Mouse (Mus musculus): Measurements from ENCODE around the gene Rbpms2. TPM values are rescaled to one million over a fixed set of nuclear protein-coding genes. Genes with fewer than 3 reads are reported as not detected.

The Rbpms2 gene
- total RNA-seq (2021), result 1 to 10 TPM; 2.2 to 3.2 TPM
- long read RNA-seq, experiment 1, partial matches to known transcripts, result 1 of 5 reads
- long read RNA-seq, experiment 1, other reads (novel, unspliced or antisense), result 1 of 5 reads
- long read RNA-seq, experiment 2, partial matches to known transcripts, result 0 of 3 reads
- long read RNA-seq, experiment 2, other reads (novel, unspliced or antisense), result 1 of 3 reads

DNA sequence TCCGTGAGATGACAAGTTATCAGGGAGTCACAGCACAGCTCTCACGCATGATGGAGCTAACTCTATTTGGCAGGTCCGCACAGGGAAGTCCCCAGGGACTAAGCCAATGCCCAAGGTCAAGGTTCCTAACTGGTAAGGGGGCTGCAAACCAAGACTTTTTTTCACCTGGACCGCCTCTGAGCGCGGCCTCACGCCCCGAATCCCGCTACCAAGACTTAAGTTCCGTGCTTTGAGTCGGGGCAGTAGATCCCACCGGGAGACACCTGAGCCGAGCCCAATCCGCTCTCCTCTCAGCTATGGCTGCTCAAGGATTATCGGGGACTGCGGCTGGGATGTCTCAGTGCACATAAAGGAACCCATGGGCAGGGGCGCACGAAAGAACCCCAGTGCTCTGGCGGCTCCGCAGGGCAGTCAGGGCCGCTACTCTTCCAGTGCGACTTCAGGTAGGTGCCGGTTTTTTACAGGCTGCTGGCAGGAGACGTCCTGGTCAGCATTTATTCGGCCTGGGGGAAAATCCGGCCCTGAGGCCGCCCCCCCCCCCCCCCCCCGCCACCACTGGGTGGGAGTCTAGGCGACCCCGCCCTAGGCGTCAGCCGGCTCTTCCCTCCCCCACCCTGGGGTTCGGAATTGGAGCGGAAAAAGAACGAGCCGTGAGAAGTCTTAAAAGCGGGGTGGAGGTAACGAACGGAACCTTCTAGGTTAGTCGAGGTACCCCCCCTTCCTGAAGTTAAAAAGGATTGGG is at the start of gene Rbpms2:
Gene Rbpms2, plus strand, starts transcription at position 624 of the 742 bp plus-strand sequence.
- no peak for TF ChIP-seq CTCF (IDR thresholded peaks at IDR 0.05)
- H3K4me3 ChIP-seq, result peak within 1 kb of the TSS; percentile 52
- intact Hi-C loops (cut with DNase I), result no loop called here

DNA sequence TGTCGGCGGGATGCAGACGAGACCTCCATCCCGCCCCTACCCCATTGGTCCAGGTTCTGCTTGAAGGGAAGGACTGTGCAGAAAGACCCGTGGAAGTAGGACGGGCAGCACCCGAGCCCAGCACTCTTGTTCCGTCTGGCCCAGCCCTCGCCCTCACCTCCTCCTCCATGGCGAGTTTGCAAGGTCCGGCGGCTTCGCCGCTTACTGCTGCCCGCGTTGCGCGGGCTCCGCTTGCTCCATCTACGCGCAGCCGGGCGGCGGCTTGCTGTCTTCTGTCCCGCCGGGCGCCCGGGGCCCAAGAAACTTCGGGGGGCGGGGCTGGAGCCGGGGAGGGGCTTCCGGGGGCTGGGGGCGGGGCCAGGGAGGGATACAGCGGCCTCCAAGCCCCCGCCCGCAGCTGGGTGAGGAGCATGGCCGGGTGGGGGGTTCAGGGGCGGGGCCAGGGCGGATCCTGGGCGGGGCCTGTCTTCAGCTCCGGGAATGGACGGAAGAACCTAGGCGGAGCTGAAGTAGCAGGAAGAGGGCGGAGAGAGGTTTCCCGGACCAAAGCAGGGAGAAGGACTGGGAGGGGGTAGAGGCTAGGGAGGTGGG is 49.6 kb upstream of the Rbpms2 start, which contains the start of gene Plekho2:
Gene Plekho2, minus strand, starts transcription at position 260 of the 591 bp plus-strand sequence.
- peak within 1 kb of the TSS; percentile 47 for H3K27ac ChIP-seq
- intact Hi-C loops (cut with DNase I), result loop anchor here (1.0 to 5.0 kb wide), 2 partner anchors 56 to 118 kb away; partner anchors contain the start of gene Spg21

More for the DNA sequence above, at the start of gene Rbpms2:
- DNase-seq (ENCODE audit: extremely low spot score in 1 of 2, low spot score in 2 of 2), result no peak
- H3K27ac ChIP-seq, result no peak within 1 kb of the TSS; the same call in 1 of the 2 replicates

DNA sequence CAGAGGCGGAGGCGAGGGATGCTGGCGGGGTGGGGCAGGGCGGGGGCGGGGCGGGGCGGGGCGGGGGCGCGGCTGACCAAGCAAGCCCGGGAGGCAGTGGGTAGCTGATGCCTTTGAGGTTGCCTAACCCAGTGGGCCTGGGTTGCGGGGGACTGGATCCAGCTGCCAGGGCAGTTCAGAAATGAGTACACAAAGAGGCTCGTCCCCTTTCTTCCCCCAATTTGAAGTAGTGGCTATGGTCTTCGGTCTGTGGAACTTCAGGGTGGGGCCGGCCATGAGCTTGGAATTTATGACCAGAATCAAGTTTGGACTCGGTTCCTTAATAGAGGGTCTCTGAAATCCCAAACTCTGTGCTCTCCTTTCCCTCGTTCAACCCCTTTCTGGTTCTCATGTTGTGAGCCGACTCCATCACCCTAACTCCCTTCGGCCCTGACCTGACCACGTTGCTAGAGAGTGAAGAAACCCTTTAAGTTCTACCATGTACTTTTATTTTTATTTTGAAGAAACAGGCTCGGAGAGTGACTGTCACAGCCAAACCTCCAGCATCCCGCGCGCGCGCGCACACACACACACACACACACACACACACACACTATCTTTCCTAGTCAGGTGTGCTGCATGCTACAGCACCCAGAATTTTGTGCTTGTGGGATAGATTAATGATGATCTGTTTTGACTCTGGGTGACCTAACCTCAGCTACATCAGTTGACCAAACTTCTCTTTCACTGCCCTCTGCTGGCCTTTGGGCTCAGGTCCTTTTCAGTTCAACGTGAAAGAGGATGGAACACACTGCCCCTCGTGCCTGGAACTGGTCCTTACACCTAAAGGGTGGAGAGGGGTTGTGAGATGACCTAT is 48.8 kb upstream of the Rbpms2 start:
- DNase-seq (ENCODE audit: extremely low spot score in 1 of 2, low spot score in 2 of 2), result peak; percentile 55 to 72
- Histone ChIP-seq H3K4me3 (peak overlapping the region; percentile 66), H3K27ac (peak overlapping the region; percentile 7; the same call in 1 of the 2 replicates)
- peak; percentile 83 for TF ChIP-seq CTCF (IDR thresholded peaks at IDR 0.05)
- intact Hi-C loops (cut with DNase I), result loop anchor here (1.0 to 5.0 kb wide), 2 partner anchors 56 to 118 kb away; partner anchors contain the start of gene Spg21

More for the DNA sequence above, 49.6 kb upstream of the Rbpms2 start, which contains the start of gene Plekho2:
- TF ChIP-seq CTCF (IDR thresholded peaks at IDR 0.05), result no peak
- peak; percentile 77 to 85 for DNase-seq (ENCODE audit: extremely low spot score in 1 of 2, low spot score in 2 of 2)
- H3K4me3 ChIP-seq, result peak within 1 kb of the TSS; percentile 66

- DNase-seq (ENCODE audit: extremely low spot score in 1 of 2, low spot score in 2 of 2), result no peak
- H3K27ac ChIP-seq, result no peak overlapping the region
- no peak overlapping the region for H3K4me3 ChIP-seq
- no peak for TF ChIP-seq CTCF (IDR thresholded peaks at IDR 0.05)
- intact Hi-C loops (cut with DNase I), result loop anchor here (5.0 kb wide), 1 partner anchor 121 kb away; the partner anchor contains the start of gene Spg21
These were observed 46.4 kb upstream of the Rbpms2 start for GRCm38 (mm10) chr9:65583045-65583444.

DNA sequence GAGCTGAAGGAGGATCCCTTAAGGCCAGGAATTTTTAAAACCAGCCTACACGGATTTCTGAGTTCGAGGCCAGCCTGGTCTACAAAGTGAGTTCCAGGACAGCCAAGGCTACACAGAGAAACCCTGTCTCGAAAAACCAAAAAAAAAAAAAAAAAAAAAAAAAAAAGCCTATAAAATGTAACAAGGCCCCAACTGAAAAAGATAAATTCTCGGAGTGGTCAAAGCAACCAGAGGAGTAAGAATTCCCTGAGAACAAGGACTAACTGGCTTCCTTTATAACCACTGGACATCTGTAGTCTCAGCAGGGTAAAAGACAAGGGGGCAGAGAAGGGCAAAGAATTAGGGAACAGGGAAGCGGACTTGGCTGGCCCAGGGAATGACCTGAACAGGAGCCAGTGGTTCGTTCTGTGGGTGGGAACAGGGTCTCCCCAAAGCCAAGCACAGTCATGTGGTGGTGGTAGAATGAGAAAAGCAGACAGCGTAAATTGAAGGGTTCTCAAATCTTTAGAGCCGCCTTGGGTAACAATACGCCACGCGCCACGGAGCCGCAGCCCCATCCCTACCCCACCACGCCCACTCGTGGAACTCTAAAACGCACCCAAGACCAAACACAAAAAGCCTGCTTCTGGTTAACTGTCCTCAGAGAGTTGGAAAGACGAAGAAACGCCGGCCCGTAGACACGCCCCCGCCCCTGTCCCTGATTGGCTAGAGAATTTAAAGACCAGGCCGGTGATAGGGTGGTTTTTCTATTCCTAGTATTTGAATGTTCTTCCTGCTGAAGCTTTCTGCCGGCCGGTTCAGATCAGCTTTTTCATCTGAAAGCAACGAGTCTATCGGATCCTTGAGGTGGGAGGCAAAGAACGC is 42.8 kb upstream of the Rbpms2 start, which contains the start of gene Pif1:
Gene Pif1, plus strand, starts transcription at position 755 of the 864 bp plus-strand sequence.
- Histone ChIP-seq H3K4me3 (peak within 1 kb of the TSS; percentile 51), H3K27ac (no peak within 1 kb of the TSS)
- intact Hi-C loops (cut with DNase I), result no loop called here
- DNase-seq (ENCODE audit: extremely low spot score in 1 of 2, low spot score in 2 of 2), result peak; percentile 57 to 66
- TF ChIP-seq CTCF (IDR thresholded peaks at IDR 0.05), result no peak

GRCm38 (mm10) chr9:65587270-65587572 is 42.2 kb upstream of the Rbpms2 start:
- Histone ChIP-seq H3K4me3 (peak overlapping the region; percentile 51), H3K27ac (no peak overlapping the region)
- intact Hi-C loops (cut with DNase I), result no loop called here
- no peak for DNase-seq (ENCODE audit: extremely low spot score in 1 of 2, low spot score in 2 of 2)
- TF ChIP-seq CTCF (IDR thresholded peaks at IDR 0.05), result no peak

DNA sequence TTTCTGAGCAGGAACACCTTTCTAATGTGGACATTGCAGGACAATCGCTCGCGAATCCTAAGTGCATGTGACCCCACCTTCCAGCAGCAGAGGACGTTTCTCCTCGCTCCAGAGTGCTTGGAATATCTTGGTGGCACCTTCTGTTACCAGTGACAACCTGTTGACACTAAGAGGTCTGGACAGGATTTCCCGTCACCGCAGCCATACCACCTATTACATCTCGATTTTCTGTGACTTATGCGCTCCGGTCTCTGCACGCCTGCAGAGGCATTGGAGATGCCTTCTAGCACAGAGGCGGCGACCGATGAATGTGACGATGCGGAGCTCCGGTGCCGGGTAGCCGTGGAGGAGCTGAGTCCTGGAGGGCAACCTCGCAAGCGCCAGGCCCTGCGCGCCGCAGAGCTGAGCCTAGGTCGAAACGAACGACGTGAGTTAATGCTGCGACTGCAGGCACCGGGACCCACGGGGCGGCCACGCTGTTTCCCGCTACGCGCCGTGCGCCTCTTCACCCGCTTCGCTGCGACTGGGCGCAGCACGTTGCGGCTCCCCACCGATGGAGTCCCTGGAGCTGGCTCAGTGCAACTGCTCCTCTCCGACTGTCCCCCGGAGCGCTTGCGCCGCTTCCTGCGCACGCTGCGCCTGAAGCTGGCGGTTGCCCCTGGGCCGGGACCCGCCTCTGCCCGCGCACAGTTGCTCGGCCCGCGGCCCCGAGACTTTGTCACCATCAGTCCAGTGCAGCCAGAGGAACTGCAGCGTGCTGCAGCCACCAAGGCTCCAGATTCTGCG is 41.7 kb upstream of the Rbpms2 start:
- intact Hi-C loops (cut with DNase I), result no loop called here
- peak in 1 of 2 experiments; percentile 52 for DNase-seq (ENCODE audit: extremely low spot score in 1 of 2, low spot score in 2 of 2)
- no peak for TF ChIP-seq CTCF (IDR thresholded peaks at IDR 0.05)
- H3K27ac ChIP-seq, result no peak overlapping the region
- peak overlapping the region; percentile 51 for H3K4me3 ChIP-seq

DNA sequence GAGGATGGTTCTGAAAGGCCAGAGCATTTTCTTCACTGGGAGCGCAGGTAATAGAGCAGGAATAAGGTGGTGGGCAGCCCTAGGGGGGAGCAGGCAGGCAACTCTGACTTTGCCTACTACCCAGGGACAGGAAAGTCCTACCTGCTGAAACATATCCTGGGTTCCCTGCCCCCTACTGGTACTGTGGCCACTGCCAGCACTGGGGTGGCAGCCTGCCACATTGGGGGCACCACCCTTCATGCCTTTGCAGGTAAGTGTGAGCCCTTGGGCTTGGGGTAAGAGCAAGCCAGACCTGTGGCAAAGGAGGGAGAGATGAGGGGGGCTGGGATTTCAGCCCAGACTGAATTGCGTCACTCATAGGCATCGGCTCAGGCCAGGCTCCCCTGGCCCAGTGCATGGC is 40.4 kb upstream of the Rbpms2 start:
- Histone ChIP-seq H3K4me3 (no peak overlapping the region), H3K27ac (no peak overlapping the region)
- no peak for TF ChIP-seq CTCF (IDR thresholded peaks at IDR 0.05)
- no peak for DNase-seq (ENCODE audit: extremely low spot score in 1 of 2, low spot score in 2 of 2)
- intact Hi-C loops (cut with DNase I), result no loop called here

GRCm38 (mm10) chr9:65592721-65593120 is 36.7 kb upstream of the Rbpms2 start:
- no peak for TF ChIP-seq CTCF (IDR thresholded peaks at IDR 0.05)
- H3K4me3 ChIP-seq, result no peak overlapping the region
- DNase-seq (ENCODE audit: extremely low spot score in 1 of 2, low spot score in 2 of 2), result no peak
- H3K27ac ChIP-seq, result no peak overlapping the region
- intact Hi-C loops (cut with DNase I), result no loop called here

- intact Hi-C loops (cut with DNase I), result no loop called here
- no peak for TF ChIP-seq CTCF (IDR thresholded peaks at IDR 0.05)
- Histone ChIP-seq H3K27ac (no peak overlapping the region), H3K4me3 (no peak overlapping the region)
- no peak for DNase-seq (ENCODE audit: extremely low spot score in 1 of 2, low spot score in 2 of 2)
These were observed 35.9 kb upstream of the Rbpms2 start for GRCm38 (mm10) chr9:65593596-65593995.

All from left cerebral cortex, adult 2 months (tissue).